Mouse (Mus musculus): Measurements from ENCODE around the gene Degs1.

Gene Degs1

DNA sequence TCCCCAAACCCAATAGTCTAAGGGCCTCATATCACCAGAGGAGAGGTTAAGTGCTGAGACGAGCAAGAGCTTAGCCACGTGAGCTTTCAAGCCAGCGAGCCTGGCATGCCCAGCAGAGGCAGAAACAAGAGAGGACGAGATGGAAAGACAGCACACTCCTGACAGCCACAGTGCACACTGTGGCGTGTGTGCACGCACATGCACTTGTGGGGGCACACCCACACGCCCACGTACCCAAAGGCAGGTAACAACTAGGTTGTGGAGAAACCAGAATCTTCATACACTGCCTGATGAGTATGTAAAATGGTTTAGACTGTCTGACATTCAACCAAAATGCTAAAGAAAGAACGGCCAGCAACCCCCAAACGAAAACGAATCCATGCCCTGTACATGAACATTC is 2.0 kb downstream of the Degs1 start:
- DNase-seq (ENCODE audit: low read depth, low spot score): no peak

DNA sequence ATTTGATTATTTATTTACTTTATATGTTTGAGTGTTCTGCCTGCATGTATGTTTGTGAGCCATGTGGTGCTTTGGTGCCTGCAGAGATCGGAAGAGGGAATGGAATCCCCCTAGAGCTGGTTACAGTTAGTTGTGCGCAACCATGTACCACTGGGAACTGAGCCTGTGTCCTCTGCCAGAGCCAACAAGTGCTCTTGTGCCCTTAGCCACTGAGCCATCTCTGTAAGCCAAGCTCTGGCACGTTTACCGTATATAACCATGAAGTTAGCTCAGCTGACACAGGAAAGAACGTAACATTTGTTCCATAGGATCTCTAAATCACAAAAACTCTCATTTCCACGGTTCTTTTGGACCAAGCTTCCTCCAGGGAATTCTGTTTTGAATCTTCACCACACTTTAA is 2.6 kb downstream of the Degs1 start:
- no peak for DNase-seq (ENCODE audit: low read depth, low spot score)

DNA sequence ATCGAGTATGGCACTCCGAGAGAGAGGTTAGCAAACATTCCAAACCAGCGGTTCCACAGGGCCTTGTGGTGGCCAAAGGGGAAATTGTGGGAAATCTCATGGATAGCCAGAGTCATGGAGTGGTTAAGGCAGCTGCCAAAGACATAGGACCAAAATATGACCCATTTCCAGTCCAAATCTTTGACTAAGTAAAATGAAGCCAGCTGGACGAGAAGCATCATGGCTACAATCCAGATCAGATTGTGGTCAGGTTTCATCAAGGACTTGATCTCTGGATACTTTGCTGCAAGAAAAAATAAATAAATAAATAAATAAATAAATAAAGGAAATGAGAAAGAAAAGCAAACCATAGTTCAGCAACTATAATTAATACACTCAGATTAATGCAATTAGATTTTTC is 3.2 kb downstream of the Degs1 start:
- DNase-seq (ENCODE audit: low read depth, low spot score): no peak

DNA sequence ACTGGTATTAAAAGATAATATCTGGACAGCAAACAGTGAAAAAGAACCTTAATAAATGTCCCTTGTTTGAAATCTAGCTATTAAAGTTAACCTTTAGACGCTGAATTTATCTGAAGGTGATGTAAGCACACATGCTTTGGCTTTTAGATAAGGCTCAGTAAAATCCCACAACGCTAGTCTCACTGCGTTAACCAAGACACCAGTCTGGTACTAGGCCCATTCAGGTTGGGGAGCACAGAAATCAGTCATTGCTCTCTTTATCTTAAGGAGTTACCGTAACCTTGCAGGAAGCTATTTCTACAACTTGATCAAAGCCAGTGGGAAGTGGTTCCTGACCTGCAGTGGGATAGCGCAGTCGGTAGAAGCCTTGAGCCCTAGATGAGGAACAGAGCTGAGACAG is 7.5 kb downstream of the Degs1 start:
- DNase-seq (ENCODE audit: low read depth, low spot score): no peak

DNA sequence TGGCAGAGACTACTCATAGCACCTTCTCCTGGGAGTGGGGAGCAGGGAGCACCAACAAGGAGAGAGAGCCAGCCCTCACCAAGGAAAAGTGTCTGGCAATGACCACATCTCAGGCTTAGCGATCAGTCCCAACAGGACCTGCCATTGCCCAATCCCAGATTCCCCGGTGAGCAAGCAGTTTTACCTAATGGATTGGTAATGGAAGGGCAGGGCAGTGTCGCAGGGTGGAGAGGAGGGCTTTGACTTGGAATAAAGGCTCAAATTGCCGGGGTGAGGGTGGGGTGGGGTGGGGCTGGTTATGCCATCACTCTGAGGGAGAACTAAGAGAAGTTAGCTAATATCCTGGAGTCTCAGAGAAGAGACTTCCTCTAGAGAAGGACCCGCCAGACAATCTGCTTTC is 11.0 kb downstream of the Degs1 start:
- no peak for DNase-seq (ENCODE audit: low read depth, low spot score)

DNA sequence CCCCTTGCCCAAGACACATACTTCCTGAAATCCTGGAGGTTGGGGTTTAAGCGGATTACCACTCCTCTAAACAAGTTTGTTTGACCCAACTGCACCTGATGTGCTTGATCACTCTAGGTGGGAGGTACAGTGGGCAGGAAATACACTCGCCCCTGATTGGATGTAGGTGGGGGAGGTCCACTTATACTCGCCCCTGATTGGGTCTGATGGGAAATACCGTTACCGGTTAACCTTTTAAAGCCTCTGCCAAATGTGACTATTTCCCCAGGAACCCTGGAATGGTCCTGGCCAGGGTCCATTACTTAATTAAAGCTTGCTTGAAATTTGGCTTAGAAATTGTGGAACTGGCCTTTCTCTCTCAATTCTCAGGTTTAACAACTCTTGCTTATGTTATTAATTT is 11.5 kb downstream of the Degs1 start:
- no peak for DNase-seq (ENCODE audit: low read depth, low spot score)

DNA sequence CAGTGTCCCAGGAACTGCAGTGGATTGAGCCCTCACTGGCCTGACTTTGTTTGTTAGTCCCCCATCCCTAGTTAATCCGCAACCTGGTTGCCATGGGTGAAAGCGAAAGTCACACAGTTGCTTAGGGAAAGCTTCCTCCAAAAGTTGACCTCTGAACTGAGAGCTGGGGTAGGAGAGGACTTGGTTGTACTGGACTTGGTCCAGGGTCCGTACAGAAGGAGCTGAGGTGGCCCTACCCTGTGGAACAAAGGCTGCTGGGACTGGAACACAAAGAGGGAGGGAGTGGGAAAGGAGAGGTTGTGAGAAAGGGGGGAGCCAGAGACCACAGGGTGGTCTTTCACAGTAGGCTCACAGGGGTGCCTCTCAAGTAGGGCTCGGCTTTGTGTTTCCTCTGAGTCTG is 14.3 kb downstream of the Degs1 start:
- DNase-seq (ENCODE audit: low read depth, low spot score): no peak

DNA sequence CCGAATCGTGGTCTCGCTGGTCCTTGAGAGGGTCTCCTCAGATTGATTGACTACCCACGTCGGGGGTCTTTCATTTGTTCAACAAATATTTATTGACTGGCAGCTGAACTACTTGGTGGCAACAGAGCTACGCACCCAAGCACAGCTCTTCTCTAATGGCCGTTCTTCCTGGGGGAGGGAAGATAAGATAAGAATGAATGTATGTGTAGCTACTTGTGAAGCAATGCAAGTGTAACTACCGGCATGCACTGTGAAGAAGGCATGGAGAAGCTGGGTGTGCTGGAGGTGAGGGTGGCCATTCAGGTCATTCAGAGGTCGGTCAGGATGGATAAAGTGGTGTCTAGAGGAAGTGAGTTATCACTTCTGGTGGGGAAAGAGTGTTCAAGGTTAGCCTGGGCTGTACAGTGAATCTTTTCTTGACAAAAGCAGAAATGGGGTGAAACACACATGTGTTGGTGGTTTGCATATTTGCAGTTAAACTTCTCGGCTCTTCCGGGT is 16.5 kb downstream of the Degs1 start:
- no peak for DNase-seq (ENCODE audit: low read depth, low spot score)

DNA sequence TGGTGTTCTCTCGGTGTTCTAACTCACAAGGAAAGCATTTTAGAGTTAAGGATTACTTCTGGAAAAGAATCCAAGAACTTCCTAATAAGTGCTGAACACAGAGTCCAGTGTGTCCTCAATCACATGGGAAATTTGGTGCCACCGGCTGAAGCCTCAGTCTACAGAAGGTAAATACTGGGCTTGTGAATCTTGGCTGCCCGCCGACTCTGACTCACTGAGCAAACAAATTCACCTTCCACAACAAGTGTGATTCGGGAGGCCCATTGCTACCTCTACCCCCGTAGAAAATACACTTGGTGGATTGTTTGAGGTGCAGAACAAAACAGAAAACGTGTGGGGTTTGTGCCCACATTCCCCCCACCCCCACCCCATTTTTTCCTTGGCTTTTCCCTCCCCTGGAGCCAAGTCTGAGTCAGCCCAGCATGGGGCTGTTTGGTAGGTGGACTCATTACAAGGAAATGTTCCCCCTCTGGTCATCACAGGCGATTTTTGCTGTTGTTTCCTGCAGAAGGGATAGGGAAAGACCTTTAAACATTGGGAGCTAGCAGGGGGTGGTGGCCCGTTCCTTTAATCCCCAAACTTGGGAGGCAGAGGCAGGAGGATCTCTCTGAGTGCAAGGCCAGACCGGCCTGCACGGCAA is 26.4 kb downstream of the Degs1 start:
- no peak for DNase-seq (ENCODE audit: low read depth, low spot score)

DNA sequence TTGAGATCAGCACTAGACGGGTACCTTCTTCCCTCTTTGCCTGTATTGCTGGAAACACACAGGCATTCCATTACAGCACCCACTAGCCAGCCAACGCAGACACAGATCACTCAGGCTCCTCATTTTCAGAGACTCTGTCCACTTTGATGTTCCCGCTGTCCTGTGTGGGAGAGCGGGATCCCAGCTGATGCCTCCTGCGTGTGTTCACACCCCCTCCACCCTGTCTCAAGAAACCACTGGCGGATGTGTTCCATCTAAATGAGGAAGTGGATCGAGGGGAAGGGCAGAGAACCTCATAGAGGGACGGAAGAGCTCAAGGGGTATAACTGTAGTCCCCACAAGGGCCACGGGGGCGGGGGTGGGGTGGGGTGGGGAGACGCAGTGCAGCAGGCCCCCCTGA is 27.6 kb downstream of the Degs1 start:
- no peak for DNase-seq (ENCODE audit: low read depth, low spot score)

DNA sequence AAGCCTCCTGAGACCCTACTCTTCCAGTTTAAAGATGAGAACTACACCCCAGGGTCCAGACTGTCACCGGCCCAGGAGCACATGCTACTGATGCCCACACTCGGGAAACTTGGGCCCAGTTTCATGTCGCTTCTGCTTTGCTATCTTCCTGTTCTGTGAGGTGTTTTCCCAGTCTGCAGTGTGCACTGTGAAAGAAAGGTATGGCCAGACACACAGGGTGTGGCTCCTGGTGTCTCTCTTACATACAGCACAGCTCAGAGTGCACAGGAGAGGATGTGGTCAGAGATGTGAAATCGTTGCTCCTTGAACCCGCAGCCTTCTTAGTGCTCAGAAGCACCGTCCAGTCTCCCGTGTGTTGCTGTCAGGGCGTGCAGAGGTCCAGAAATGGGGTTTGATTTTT is 28.0 kb downstream of the Degs1 start:
- DNase-seq (ENCODE audit: low read depth, low spot score): no peak

DNA sequence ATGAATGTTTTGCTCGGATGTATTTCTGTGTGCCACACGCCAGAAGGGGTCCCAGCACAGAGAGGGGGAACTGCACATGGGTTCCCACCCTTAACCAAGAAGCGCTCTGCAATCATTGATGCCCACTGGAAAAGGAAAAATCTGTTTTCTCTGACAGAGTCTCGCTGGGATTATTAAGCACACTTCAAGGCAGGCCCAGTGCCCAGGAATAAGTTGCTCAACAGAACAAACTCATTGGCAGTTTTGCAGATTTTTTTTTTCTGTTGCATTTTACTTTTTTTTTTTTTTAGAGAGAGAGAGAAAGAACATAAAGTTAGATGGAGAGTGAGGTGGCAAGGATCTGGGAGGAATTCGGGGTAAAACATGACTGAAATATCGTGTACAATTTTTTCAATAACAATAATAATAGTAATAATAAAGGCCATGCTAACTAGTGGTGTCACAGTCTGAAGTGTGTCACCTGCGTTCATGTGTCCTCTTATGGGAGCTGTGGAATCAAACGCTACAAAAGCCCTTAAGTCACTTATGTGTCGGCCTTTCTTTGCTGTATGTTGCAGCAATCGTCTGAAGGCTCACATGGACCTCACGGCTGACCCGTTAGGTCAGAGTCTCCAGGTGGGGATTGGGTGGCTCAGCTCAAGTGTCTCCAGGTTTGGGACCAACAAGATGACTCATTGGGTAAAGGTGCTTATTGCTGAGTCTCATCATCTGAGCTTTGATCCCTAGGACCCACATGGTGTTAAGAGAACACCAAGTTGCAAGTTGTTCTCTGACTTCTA is 28.7 kb downstream of the Degs1 start:
- DNase-seq (ENCODE audit: low read depth, low spot score): no peak

DNA sequence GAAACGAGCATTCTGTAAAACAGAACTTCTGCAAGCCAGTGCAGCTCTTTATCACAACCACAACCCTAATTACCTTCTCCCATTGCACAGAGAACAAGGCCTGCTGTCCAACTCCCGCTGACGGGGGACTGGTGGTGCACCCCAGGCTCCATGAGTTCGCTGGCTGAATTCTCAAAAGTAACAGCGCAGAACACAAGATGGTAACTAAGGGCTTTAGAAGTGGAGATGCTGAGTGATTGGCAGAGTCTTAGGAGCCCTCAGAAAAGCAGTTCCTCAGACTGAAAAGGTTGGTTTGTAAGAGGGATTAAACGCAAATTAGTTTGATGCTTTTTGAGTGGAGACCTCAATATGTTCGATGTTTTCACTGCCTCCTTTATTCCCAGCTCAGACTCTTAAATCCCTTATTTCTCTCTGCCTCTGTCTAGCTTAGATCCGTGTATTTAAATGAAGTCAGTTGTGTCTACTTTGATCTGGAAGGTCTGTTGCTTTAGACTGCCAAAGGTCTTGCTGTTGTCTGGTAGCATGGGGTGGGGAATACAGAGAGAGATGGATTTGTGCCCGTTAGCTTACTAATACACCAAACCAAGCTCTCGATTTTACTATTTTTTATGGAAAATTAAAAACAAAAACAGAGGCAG is 30.0 kb downstream of the Degs1 start:
- DNase-seq (ENCODE audit: low read depth, low spot score): no peak

DNA sequence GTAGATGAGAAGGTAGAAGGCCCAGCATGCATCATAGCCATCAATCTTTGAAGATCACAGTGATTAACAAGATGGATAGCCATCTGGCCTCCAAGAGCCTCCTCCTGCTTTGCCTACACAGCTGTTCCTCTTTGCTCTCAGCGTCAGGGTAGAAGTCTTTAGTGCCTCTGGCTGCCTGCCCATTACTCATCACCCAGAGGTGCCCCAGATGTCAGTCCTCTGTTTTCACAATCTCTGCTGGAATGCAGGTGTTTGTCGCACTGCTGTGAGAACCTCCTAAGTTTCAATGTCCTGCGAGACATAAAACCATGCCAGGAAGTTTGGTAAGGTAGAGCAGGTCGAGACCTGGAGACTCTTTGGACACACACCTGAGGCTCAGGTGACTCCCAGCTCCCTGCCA is 31.9 kb downstream of the Degs1 start:
- no peak for DNase-seq (ENCODE audit: low read depth, low spot score)

DNA sequence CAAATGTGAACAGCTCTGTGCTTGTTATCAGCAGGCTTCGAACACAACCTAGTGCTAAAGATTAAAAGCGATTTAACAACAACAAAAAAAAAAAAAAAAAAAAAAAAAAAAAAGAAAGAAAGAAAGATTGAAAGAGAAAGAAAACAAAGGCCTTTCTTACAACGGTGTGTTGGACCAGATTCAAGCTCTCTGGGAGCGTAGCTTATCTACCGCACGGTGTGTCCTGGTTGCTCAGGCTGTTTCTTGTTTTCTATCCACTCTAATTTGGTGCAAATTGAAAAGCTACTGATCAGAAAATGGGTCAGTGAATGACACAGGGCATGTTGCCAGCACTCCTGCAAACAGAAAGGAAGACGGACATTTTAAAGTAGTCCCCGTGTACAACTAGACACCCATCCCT is 33.3 kb downstream of the Degs1 start:
- DNase-seq (ENCODE audit: low read depth, low spot score): no peak

DNA sequence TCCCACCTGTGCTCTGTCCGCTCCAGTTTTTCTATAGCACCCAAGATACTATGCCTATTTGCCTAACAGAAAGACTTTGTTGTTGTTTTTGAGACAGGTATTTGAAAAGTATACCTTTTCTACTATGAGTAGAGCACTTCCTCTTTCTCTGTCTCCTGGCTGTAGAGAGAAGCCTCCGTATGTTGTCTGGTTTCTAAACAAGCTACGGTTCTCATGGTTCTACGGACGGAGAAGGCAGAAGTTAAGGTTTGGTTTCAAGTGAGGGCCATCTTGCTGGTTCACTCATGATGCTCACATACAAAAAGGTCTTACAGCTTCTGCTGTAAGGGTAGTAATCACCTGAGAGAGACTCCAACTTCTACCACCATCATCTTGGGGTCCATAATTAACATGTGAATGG is 37.6 kb downstream of the Degs1 start:
- DNase-seq (ENCODE audit: low read depth, low spot score): no peak

DNA sequence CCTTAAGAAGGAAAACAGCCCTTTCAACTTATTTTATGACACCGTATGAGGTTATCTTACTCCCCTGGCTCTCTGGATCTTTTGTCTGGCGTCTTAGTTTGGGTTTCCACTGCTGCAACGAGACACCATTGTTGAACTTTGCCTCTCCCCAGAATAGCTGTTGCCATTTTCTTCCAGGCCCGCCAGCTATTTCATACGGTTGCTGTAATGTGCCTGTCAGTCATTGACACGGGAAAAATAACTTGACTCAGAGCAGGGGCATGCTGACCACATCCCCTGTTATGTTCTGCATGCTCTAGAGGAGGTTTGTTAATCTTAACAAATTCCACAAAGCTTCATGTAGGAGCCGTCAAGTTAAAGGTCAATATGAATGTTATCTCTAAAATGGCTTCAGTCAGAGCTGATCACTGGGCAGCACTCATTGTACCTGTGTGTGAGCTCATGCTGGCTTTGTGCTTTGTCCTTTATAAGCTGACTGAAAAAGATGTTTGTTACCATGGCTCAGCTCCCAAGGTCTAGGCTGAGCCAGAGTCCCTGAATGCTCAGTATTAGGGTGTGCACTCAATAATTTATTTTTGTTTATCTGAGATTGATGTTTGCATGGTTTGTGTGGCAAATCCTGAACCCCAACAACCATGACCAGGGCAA is 44.4 kb downstream of the Degs1 start:
- DNase-seq (ENCODE audit: low read depth, low spot score): no peak

DNA sequence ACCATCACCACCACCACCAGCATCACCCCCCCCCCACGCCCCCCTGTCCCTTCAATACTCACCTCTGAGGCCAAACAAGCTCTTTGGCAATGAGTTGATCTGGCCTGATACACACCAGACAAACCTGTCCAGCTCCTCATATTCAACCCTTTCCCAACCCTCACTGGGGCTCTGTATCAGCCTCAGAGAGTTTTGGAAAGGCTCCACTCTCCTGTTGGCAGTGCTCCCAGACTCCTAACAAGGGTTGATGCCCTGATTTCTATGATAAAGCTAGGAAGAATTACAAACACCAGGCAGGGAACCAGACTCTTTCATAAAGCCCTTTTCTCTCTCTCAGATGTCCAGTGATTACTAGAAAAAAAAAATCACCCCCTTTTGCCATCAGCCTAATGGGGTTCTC is 45.2 kb downstream of the Degs1 start:
- no peak for DNase-seq (ENCODE audit: low read depth, low spot score)

DNA sequence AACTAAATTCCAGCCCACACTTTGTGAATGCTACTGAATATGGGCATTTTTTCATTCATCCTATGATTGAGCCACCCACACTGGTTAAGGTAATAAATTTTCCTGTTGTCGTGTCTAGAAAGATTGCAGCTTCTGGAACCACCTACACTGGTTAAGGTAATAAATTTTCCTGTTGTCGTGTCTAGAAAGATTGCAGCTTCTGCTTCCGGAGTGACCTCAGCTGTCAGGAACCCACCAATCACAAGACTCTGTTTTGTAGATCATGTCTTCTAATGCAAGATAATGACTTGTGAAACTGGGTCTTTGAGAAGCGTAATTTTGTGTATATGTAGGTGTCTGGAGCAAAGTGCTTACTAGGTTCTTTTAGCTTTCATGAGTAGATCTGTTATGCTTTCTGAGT is 47.4 kb downstream of the Degs1 start:
- DNase-seq (ENCODE audit: low read depth, low spot score): no peak

DNA sequence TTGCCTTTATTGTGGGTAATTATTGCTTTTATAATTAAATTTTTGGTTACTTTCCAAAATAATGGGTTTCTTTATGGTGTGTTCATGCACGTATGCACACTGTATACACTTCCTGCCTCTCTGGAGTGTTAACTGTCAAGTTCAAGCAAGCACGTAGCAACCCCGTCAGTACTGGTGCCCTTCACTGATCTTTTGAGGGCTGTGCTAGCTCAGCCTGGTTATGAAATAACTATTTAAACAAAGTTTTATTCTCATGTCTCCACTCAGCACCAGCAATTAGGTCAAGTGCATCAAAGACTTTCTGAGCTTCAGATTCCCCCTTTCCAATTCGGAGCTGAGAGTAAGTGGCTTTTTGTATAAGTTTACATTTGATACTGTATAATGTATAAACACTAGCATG is 53.2 kb downstream of the Degs1 start:
- no peak for DNase-seq (ENCODE audit: low read depth, low spot score)

DNA sequence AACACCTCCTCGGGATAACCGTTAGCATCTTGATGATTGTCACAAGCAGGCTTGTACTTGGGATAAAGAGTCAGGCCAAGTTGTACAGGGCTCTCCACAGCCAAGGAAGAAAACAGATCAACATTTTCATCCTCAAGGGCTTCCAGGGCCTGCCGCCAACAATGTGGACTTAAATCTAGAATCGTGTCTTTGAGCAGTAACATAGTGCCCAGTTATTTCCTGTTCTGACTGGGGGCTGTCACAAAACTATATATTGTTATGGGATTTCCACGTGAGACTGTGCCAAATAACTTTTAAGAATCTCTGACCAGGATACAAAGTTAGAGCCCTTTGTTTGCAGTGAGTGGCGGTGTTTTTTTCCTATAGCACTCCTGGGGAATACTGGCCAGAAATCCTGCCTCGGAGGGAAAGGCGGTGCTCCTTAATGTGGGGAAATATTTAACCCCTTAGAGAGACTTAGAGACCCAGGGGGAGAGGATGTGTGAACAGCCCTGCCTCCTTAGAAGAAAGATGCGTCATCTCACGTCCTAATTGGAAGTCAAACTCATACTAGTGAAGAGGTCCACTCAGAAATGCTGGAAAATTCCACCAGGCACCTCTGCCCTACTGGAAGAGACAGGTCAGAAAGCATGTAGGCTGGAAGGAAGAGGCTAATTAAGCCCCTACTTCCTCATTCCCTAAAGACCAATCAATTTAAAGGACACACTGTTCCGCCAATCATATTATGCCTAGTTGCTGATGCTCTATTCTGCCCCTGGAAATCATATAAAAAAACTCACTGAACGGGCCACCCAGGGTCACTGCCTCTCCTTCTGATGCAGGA is 55.3 kb downstream of the Degs1 start:
- no peak for DNase-seq (ENCODE audit: low read depth, low spot score)

DNA sequence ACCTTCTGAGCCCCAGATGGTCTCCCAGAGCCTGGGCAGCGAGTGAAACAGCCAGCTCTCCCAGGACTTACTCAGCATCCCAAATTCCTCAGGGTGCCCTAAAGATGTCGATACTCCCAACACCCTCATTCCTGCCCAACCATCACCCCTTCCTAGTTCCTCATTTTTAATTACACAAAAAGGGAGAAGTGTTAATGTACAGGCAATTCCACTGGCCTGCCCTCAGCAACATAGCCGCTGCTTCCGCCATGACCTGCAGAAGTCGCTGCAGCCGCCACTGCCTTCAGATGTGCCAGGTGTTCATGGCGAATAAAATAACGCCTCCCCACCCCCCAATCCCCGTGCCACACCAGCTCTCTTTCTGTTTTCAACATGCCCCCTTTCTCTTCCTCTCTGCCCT is 56.3 kb downstream of the Degs1 start:
- DNase-seq (ENCODE audit: low read depth, low spot score): no peak

Data from embryo, embryonic 11.5 days (tissue).